Mouse (Mus musculus) embryo, embryonic 10 days (tissue): Measurements from ENCODE around the gene 4931414P19Rik.

Experiments used
- DNase-seq: peaks from one replicate; pipeline ENCODE4 v3.0.0-alpha.2; 2015; ENCODE audit warnings: low spot score

4931414P19Rik gene

GRCm38 (mm10) chr14:54583681-54584338 lies 22.0 kb downstream of the 4931414P19Rik start:
- DNase-seq = peak; percentile 67

- DNase-seq = no peak
Observed at GRCm38 (mm10) chr14:54582536-54582935, 23.3 kb downstream of the 4931414P19Rik start.

- DNase-seq = no peak
Observed at GRCm38 (mm10) chr14:54579638-54580037, 26.2 kb downstream of the 4931414P19Rik start.

DNA sequence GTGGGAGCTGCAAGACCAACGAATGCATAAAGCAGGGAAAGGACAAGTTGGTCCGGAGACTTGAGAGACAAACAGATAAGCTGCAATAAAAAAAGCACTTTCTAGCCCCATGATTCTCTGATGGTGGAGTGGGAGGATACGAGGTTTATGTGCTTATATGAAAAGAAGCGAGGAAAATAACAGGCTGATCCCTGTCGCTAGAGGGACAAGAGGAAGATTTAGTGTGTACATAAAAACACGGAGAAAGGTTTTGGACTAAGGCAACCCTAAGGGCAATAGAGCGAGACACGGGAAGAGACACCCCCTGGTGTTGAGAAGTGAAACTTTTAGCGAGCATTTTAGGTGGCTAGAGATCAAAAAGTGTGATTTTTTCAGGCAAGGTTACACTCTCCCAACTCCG lies 27.7 kb downstream of the 4931414P19Rik start:
- peak; percentile 80 for DNase-seq

GRCm38 (mm10) chr14:54577089-54577982 lies 28.5 kb downstream of the 4931414P19Rik start, which contains the start of gene Ajuba:
TSS of gene Ajuba (minus strand) at chr14:54577558.
- DNase-seq = peak; percentile 96

GRCm38 (mm10) chr14:54576241-54577088 lies 29.3 kb downstream of the 4931414P19Rik start:
- peak; percentile 51 for DNase-seq

GRCm38 (mm10) chr14:54575631-54576030 lies 30.2 kb downstream of the 4931414P19Rik start:
- peak; percentile 86 for DNase-seq

DNA sequence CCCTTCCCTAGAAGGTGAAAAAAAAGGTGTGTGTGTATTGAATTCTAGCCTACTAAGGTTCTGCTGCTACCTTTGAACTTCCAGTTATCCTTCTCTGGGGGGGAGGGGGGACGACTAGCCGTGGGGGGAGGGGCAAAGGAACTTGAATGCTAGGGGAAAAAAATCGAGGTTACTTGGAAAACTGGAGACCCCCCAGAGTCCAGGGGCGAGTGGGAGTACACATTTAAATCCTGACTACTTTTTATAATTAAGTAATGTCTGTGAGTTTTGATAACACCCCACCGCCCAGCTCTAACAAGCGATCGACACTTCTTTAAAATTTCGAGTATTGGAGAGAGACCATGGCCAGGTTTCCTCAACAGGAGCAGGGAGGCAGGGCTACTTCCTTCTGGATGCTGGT lies 30.8 kb downstream of the 4931414P19Rik start:
- DNase-seq = no peak

GRCm38 (mm10) chr14:54574253-54574652 lies 31.5 kb downstream of the 4931414P19Rik start:
- no peak for DNase-seq

DNA sequence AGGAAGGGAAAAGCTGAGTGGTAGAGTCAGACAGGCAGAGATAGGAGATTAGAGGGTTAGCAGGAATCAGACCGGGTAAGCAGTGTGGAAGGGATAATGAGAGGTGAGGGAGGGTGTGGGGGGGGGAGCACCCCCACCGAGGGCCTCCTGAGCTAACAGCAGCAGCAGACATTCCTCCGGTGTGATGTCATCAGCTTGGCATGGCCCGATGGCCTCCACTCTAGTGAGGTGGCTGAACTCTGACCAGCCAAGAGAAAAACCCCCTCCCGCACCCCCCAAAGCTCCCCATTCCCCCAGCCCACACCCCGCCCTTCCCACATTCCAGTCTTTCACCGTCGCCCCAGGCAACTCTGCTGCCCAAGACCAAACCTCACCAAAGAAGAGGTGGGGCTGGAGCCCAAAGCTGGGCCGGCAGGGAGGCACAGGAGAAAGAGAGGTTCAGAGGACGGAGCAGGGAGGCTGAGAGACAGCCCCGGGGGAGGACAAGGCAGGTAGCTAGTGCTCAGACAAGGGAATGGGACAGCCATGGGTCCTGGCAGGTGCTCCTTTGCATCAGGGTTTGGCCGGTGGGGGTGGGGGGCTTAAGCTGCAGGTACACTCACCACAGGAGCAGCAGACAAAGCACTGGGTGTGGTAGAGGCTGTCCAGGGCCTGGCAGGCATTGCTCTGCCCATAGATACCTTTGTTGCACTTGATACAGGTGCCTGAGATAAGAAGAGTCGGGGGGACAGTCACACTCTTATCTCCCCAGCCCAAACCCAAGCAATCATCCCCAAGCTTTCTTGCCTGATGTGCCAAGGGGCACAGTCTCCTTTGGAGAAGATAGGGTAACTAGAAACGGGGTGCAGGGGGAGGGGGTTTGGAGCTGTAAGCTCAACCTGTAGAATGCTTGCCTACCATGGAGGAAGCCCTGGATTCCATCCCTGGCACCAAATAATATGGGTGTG lies 32.7 kb downstream of the 4931414P19Rik start:
- DNase-seq = peak; percentile 87

DNA sequence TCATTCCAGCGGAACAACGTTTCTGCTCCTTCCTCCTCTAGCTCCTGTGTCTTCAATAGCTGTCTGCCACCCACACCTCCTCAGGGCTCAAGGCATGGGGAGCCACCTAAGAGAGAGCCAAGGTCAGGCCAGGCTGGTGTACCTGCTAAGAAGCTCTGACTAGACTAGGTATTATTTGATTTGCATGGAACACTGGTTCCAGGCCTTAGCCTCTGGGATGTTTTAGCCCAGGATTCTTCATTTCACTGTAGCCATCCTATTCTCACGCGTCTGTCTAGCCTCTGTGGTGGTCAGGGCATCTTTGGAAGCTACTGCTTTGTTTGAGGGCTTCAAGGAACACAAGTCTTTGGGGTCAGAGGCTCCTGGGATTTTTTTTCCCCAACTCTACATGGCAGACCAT lies 33.7 kb downstream of the 4931414P19Rik start:
- no peak for DNase-seq

DNA sequence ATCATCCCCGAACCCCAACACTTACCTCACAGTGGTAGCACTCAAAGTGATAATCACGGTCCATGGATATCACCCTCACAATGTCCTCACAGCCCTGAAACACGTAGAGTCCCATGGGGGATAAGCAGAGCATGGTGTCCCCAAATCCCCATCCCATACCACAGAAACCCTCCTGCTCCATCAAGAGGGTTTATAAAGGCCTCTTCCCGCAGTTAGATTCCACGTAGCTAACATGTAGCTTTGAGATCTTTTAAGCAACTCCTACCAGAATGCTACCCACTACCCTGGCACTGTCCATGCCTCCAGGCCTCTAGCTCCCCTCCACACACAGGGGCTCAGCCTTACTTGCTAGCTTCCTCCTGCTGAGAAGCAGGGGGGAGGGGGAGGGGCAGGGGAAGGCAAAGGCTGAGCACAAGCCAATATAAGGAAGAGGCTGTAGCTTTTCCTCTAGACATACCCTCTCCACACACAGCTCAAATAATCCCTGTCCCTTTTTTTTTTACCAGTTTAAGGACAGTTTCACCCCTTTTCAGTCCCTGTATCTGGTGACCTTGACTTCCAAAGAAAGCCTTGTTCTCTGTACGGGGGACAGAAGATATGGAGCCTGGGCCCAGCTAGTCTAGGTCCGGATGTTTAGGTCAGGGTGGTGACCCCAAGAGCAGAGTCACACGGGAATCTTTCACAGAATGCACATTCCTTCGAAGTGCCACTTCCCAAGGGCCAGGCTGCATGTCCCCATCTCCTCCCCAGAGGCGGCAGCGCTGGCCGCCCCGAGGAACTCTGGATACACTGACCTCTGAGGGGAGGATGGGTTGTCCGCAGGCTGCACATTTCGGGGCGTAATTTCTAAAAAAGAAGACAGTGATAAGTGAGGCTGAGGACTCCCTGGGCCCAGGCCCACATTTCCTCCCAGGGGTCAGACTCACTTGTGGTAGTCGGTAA lies 36.1 kb downstream of the 4931414P19Rik start:
- DNase-seq = no peak

DNA sequence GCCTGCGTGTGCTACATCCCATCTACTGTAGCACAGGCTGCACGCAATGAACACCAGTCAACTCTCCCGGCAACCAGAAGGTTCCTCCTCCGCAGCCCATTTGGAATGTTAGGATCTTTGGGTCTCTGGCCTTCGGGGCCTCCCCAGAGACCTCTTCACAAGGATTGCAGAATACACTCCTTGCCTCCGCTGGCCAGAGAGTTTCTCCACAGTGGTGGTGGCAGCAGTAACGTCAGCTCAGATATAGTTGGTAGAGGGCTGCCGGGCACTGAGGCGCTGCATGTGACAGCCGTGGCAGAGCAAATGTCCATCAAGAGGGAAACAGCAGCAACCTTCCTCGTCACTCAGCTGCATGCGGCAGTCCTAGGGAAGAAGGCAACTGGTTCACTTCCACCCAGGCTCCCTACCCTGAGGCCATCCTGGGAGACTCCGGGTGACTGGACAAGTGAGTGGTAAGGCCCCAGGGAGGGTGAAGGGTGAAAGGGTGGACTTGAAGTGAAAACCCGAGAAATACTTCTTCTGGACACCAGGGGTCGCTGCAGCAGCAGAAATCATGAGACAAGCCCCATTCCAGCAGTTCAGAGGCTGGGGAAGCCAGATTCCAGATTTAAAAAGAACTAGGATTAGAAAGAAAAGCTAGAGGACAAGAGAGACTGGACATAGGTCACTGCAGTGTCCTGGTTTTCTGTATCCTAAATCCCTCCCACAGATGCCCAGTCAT lies 36.9 kb downstream of the 4931414P19Rik start:
- DNase-seq = peak; percentile 82

DNA sequence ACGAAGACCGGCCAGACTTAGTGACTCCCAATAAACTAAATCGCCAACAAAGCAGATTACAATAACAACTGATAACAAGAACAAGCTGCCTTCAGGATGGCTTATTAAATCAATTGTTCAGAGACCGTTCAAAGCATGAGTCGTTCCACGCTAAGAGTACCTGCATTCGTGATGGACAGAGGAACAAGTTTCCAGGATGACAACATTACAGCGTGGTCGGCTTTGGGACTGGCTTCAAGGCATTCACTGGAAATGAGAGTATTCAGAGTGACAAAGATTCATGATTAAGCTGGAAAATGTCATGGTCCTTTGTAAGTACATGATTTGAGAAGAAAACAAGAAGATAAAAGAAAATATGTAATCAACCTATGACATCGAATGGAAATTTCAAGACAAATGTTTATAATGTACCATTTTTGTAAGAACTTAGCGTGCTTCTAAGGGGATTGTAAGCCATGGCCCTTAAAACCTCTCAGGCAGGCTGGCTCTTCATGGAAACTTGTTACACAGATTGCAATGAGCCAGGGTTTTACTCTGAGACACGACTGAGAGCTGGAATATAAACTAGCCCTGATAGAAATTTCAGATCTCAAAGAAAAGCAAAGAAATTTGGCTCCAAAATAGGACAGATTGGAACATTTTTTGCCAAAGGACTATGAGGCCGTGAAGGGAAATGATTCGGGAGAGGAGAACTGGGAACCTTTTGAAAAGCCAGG lies 45.1 kb downstream of the 4931414P19Rik start:
- no peak for DNase-seq

GRCm38 (mm10) chr14:54557330-54557729 lies 48.5 kb downstream of the 4931414P19Rik start:
- no peak for DNase-seq

DNA sequence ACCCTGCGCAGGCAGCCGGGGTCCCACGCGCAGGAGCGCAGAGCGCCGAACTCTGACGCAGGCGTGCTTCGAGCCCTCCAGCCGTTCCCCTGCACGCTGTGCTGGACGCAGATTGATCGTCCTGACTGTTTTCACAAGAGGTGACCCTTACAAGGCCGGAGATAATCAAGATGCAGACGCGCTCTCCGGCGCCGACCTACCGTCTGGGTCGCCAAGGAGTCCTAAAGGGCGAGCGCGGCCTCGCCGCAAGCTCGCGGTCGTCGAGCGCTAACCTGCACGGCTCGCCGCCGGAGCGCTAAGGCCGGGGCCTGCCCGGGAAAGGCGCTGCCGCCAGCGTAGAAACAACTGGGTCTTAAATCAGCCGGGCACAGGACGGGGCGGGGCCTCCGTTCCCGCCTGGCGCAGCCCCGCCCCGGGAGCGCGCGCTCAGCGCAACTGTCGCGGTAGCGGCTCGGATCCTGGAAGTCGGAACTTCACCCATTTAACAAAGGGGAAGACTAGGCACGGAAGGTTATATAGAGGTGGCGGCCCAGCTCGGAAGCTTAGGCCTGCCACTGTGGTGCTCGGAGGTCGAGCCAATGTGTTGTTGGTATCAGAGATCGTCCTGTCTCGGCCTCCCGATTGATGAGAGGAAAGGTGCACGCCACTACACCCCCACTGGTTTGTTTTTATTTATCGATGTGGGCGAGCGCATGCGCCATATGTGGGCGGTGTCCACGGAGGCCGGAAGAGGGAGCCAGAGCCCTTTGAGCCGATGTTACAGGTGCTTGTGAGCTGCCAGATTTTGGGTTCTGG lies 51.6 kb downstream of the 4931414P19Rik start, which contains the start of gene Haus4:
TSS of gene Haus4 (minus strand) at position 642 of the 795 bp plus-strand sequence.
- peak; percentile 91 for DNase-seq

GRCm38 (mm10) chr14:54553454-54553974 lies 52.3 kb downstream of the 4931414P19Rik start:
- DNase-seq = no peak
